Mouse (Mus musculus) c-Kit-positive CD71-positive TER-119-positive erythroid progenitor cells, embryonic 14.5 days (primary cell): ENCODE data around the gene Ppp1r12c.

Source experiments
- DNase-seq: peaks from one replicate; pipeline ENCODE4 v3.0.0-alpha.2; 2013; ENCODE audit warnings: low spot score

Gene Ppp1r12c

DNA sequence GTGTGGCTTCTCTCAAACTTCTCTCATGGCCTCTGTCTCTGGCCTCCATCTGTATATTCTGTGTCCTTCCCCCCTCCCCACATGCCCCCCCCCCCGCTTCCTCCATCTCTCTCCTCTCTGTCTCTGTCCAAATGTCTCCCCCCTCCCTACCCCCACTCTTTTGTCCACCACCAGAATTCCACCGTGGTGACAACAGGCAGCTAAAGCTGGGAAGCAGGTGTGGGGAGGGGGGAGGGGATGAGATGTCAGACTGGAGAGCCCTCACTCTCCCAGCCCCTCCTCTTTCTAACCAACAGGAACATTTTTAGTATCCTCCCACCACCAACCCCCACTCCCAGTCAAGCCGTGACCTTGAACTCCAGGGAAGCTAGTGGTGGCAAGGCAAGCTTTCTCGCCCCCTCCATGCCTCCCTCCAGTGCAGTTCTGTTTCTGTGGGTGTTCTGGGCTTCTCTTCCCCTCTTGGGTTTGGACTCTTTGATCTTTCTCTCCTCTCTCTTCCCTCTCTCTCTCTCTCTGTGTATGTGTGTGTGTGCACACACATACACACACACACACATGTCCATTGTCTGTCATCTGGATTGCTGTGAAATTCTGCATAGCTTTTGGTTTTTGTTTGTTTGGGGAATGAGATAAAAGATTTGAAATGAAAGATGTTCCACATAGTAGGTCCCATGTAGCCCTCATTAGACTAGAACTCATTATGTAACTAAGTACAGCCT lies 15.0 kb upstream of the Ppp1r12c start, which contains the start of gene Tnnt1:
Tnnt1 (minus strand) TSS at position 51 of the 719 bp plus-strand sequence.
- DNase-seq, result no peak

DNA sequence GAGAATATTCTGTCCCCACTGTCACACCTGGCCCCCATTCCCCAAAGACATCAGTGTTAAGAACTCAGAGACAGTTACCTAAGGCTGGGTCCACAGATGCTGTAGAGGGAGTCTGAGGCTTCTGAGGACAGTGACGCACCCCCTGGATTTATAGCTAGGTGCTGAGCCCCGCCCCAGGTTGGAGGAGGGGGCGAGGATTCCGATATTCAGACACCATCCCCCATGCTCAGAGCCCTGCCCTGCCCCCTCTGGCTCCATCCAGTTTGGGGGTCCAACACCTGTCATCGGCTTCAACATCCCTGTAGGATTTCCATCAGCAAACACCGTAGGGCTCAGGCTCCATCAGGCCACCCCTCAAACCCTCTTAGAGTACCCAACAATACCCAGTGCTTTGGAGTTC lies 14.4 kb upstream of the Ppp1r12c start:
- no peak for DNase-seq

DNA sequence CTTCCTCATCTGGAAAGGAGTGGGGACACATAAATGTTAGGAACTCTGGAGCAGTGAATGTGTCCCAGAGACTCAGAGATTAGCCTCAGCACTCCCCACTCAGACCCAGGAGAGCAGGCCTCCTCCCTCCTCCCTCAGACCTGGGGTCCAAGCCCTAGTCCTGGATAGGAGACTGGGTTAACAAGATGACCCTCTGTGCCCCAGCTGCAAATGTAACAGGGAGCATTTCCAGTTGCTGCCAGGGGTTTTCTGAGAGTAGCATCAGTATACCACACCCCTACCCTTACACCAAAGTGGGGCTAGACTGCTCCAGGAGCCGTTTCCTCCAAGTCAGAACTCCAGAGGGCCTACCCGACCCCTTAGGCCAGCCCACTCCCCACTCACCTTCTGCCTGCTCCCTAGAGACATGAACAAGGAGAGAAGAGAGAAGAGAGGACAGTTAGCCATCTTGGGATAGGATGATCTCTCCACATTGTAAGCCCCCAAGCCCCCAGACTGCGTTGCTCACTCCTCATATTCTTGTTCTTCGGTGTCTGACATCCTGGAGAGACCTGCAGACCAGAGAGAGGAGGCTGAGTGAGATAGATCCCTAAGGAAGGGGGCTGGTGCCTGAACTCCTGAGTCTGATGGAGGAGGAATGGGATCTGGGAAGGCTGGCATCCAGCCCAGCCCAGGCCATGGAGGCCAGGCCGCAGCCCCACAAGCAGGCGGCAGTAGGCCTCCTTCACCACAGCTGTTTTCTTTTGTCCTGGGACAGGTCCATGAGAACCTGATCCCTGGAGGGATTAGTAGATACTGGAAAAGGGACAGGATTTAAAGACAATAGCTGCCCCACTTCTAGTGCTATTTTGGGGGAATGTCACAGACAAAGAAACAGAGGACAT lies 12.6 kb upstream of the Ppp1r12c start:
- no peak for DNase-seq

DNA sequence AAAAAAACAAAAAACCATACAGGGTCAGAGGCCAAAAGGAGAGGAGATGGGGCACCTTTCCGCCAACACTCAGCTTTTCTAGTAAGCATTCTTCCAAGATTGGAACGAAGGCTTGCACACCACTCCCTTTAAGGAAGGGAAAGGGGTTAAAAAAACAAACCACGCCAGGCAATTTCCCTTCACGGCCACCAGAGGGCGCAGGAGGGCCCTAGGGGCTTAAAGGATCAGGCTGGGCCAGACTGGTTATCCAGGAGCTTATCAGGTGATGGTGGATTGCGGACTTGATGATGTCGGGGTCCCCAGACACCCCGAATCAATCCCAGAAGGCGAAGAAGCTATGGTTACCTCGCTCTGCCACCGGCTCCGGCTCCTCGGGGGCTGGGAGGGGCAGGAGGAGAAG lies 11.8 kb upstream of the Ppp1r12c start:
- peak; percentile 63 for DNase-seq

DNA sequence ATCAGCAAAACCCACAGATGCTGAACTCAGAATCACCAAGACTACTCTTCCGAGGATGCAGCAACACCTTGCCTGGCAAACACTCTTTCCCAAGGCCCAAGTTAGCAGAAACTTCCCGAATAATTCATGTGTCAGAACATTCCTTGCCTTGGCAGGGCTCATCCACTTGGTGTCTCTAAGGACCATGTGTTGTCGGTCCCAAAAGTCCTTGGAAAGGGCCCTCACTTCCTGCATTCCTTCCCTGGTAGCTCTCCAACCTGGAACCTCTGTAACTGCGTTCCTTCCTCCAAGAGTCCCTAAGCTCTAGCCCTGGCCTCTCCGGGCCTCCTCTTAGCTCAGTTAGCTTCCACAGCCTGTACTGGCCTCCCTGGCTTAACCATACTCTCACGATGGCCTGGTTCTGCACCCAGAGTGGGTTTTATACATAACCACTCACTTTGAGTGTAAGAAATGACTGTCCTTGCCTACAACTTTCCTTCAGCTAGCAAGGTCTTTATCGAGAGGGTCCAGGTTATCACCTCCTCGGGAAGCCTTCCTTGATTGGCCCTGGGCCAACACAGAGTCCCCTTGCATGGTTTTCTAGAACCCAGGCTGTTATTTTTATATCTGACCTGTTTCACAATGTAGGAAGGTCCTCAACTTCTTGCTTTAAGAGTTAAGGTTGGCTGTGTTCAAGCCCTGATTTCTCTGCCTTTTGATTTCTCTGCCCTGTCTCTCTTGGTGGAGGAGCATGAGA lies 10.2 kb upstream of the Ppp1r12c start:
- DNase-seq, result no peak

DNA sequence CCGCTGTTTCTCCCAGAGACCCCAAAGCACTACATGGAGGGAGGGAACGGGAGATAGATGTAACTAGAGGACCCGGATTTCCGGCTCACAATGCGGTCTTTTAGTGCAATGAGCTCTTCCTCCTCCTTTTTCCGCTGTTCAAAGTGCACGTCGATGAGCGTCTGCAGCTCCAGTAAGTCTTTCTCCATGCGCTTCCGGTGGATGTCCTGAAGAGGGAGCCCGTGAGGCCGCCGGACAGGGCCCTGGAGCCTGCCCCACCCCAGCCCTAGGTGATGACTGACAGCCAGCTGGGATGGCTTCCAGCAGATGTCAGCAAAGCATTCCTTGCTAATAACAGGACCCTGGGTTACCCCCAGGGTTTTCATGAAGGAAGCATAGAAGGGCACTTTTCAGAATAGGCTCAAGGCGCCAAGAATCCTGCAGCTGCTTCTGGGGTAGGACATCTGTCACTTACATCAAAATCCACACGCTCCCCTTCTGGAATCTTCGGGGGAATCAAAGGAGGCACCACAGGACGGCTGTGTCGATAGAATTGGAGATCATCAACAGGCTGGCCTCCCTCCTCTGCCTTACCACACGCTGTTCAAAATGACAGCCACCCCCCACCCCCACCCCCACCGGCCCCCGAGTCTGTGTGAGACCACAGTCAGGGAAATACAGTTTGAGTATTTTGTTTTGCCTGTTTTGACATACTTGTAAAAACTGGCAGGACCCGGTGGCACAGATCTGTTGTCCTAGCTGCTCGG lies 8.6 kb upstream of the Ppp1r12c start:
- DNase-seq, result peak; percentile 70

DNA sequence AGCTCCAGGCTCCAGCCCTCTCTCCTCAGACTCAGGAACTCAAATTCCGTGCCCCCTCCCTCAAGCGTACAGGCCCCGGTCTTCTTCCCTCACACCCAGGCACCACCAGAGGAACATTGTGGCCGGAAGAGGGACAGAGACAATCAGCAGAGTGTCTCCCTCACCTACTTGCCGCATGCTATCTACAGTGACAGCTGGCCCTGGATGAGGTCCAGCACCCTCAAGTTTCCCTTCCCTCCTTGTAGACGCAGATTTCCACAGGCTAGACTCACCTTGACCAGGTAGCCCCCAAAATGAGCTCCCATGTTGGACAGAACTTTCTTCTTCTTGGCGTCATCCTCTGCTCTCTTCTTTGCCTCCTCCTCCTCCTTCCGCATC lies 7.2 kb upstream of the Ppp1r12c start:
- no peak for DNase-seq

DNA sequence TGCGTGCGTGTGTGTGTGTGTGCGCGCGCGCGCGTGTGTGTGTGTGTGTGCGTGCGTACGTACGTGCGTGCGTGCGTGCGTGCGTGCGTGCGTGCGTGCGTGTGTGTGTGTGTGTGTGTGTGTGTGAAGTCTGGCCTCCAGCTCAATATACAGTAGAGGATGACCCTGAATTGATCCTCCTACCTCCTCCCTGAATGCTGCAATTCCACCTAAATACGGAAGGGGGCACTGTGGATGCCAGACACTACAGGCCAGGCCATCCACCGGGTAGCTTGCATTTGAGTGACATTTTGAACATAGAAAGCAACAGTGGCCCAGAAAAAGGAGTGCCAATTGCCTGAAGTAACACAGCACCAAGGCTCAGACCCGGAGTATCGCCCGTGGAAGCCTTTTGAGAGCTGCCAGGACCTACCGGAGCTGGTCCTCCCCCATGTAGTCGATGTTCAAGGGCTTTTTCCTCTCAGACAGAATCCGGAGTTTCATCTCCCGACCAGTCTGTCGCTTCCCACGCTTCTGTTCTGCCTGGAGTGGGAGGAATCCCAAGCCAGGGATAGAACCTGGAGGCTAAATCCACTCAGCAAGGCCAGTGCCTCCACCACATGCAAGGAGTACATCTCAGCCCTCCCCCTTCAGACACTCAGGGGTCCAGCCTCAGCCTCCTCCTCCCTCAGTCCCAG lies 6.7 kb upstream of the Ppp1r12c start:
- no peak for DNase-seq

DNA sequence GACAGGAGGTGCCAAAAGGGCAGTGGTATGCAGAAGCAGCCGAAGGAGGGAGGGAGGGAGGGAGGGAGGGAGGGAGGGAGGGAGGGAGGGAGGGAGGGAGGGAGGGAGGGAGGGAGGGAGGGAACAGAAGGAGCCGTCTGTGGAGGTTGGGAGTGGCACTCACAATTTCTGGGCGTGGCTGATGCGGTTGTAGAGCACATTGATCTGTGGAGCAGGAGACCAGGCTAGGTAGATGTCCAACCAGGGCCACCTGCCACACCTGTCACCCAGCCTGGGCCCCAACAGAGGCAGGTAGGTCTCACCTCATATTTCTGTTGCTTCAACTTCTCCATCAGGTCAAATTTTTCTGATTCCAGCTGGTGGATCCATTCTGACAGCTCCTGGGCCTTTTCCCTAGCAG lies 5.7 kb upstream of the Ppp1r12c start:
- DNase-seq, result no peak

DNA sequence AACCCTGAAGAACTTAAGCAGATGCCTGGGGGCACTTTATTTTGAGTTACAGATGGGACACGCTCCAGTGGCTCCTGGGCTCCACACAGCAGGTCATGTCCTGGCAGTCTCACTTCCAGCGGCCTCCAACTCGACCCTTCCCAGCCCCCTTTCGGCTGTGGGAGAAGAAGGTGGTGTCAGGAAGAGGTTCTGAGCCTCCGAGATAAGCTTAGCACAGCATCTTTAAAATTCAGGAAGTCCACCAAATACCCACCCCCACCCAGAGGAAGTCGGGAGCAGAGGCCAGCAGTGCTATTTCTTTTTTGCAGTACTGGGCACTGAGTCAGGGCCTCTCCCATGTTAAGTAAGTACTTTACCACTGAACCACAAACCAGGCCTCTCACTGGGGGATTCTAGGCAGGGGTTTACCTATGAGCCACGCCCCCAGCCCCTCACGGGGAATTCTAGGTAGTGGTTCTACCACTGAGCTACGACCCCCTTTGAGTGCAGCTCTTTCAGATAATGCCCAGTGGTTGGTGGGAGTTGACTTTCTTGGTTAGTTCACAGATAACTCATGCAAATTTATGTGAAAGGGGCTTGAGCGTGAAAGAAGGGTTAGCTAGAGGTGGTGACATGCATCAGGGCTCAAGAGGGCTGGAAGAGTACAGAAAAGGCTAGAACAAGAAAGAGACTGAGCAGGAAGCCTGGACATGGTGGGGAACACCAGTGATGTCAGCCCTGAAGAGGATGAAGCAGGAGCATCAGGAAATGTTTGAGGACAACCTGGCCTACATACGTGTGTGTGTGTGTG lies 3.4 kb upstream of the Ppp1r12c start:
- DNase-seq, result no peak

DNA sequence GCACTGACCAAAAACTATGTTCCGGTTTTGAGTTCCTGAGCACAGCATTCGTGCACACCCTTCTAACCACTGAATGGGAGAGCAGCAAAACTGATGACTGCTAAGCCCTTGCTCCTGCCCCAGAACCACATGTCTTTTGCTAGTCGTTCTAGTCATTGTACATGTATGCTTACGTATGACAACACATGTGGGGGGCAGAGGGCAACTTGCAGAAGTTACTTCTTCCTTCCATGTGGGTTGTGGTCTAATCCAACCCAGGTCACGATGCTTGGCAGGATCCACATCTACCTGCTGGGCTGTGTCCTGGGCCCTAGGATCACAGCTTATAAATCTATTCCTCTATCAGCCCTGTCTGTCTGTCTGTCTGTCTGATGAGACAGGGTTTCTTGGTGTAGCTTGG lies 2.4 kb upstream of the Ppp1r12c start:
- no peak for DNase-seq

DNA sequence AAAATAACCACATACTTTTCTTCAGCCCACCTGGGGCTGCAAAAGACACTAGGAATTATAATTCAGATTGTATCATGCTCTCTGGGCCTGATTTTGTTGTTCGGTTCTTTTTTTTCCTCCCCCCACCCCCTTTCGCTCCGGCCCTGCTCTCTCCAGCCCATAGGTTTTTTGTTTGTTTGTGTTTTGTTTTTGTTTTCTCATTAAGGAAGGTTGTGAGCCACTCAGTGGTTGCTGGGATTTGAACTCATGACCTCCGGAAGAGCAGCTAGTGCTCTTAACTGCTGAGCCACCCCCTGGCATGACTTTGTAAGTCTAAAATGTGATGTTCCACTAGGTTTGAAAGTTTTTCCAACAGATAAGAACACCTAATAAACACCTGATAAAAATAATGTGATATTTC lies 1.6 kb upstream of the Ppp1r12c start:
- no peak for DNase-seq

DNA sequence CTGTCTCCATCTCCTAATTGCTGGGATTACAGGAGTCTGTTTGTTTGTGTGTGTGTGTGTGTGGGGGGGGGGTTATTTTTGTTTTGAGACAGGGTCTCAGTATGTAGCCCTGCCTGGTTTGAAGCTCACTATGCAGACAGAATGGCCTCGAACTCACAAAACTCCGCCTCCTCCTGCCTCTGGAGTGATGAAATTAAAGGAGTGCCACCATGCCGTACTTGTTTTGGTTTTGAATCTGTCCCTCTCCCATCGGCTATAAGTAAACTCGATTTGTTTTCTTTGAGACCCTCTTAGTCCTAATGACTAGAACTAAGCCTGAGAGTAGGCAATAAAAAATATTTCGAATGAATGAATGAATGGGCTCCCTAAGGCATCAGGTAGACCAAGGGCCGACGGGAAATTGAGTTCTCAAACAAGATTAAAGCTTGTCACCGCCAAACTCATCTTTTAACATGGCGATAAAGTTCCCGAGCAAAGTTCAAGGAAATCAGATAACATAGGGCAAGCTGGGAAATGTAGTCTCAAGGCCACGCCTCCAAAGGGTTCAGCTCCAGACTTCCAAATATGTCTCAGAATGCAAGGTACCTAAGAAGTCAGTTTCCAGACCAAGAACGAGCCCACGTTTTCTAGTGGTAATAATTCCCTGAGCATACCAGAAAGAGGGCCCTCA lies 1.1 kb upstream of the Ppp1r12c start:
- peak; percentile 78 for DNase-seq

DNA sequence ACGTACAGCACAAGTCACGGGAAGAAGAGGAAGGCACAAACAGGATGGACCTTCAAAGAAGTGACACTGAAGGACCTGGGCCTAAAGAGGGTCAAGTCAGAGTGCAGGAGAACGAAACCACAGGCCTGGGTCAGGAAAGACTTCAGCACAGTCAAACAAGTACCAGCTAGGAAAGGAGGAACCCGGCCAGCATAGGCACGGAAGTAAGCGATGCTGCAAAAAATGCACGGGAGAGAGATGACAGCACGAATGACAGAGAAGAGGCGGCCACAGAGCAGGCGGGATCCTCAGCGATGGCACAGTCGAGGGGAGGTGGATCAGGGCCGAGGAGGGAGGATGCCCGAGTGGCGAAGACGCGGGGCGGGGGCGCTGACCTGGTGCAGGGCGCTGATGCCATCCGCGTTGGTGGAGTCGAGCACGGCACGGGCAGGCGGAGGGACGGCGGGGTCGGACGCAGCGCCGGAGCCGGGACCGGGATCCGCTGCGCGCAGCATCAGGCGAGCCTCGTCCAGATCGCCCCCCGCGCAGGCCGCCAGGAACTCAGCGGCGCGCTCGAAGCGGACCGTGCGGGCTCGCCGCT lies 498 bp downstream of the Ppp1r12c start:
- DNase-seq, result no peak

DNA sequence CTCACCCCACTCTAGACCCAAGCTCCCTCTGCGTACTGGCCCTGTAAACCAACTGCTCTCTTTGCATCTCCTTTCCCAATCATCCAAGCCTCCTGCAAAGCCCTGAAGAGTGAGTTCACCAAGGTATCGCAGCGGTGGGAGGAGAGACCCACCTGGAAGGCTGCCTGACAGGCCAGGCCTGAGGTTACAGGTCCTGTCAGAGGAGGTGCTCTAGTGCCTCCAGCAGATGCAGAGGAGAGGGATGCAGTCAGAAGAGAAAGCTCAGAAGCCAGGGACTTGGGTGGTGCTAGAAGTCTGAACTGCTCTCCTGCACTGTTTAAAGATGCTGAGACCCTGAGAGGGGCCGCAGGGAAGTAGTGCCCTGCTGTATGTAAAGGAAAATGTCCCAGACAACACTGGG lies 2.4 kb downstream of the Ppp1r12c start:
- no peak for DNase-seq

DNA sequence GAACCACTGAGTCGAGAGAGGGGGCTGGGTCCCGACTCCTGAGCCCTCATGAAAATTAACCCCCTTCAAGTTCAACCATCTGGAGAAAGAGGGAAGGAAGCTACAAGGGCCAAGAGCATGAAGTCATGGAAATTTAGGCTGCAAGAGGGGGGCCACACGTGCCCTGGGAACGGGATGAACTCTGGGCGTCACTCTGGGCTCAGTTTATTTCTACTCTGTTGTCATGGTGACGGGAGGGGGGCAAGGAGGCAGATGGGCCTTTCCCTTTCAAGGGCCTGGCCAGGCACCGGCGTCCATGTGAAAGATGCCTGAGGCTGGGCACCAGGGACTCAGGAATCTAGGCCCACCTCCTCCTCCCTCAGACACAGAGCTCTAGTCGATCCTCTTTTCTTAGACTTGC lies 3.2 kb downstream of the Ppp1r12c start:
- DNase-seq, result no peak

DNA sequence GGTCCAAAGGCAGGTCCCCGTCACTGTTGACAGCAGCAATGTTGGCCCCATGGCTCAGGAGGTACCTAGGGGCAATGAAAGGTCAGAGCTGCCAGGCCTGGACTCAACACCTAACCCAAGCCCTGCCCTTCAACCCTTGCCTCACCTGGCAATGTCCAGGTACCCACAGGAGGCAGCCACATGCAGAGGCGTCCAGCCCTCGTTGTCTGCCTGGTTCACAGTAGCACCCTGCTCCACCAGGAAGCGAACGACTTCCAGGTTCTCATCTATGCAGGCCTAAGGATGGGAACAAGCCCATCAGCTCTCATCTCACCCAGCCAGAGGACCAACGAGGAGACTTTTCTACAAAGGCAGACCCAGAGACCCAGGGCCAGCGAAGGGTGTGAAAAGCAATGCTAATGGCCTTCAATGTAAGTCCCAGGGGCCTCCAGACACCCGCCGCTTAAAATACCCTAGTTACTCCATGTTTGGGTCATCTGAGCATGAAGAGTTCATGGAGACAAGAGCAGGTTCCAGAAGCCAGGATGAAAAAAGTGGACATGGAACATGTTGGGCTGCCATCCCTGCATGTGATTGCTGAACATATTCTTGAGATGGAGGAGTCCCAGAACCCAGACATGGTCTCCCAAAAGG lies 4.1 kb downstream of the Ppp1r12c start:
- no peak for DNase-seq

DNA sequence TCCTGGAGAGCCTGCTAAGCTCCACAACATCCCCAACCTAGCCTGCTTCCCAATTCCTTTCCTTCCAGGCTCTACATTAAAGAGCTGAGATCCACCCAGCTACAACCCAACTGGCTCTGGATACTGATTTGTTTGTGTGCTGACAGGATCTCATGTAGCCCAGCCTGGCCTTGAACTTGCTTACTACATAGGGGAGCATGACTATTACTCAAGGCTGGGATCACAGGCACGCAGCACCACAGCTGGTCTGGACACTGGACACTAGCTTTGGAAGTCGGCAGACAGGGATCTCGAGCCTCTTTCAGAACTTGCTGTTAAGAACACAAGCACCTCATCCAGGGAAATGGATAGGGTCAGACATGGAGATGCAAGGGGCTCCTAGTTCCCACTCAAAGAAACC lies 5.0 kb downstream of the Ppp1r12c start:
- no peak for DNase-seq

DNA sequence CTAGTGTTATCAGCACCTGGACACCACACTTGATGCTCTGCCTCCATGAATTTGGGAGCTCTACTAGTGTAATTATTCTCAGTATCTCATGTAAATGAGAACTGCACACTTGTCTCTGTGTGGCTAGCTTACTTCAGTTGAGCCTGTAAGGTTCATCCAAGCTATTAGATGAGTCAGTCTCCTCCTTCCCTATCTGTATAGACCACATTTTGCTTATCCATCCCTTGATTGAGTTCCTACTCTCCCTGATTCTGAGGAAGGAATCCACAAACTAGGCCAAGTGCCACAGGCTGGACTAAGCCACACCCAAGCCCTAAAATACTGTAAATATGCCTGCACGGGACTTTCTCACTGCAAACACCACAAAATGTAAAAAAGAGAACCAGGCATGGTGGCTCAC lies 7.5 kb downstream of the Ppp1r12c start:
- DNase-seq, result no peak
